Mouse (Mus musculus): Measurements from ENCODE around the gene Gorasp2.

The Gorasp2 gene

GRCm38 (mm10) chr2:70661715-70662495 lies 529 bp downstream of the Gorasp2 start, which contains the start of gene Gm26558:
TSS of gene Gm26558 (minus strand) at chr2:70662108.
- peak; percentile 35 for DNase-seq

GRCm38 (mm10) chr2:70663764-70664163 lies 2.4 kb downstream of the Gorasp2 start:
- no peak for DNase-seq

DNA sequence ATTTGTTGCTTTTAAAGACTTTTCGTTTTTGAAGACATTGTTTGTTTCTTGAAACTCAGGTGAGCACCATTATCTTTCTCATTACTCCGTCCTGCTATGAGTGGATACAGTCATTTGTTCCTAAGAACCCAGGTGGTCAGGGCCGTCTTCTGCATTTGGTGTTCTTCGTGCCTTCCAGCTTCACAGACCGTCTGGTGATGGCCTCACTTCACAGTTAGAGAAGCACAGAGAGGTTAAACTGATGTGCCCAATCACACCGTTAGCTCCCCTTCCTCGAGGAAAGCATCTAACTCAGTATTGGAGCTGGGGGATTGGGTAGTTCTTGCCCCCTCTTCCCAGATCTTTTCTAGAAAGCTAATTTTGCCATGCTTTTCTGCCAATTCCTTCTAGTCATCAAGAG lies 5.6 kb downstream of the Gorasp2 start:
- no peak for DNase-seq

- no peak for DNase-seq
These were observed 7.9 kb downstream of the Gorasp2 start for GRCm38 (mm10) chr2:70669241-70669640.

DNA sequence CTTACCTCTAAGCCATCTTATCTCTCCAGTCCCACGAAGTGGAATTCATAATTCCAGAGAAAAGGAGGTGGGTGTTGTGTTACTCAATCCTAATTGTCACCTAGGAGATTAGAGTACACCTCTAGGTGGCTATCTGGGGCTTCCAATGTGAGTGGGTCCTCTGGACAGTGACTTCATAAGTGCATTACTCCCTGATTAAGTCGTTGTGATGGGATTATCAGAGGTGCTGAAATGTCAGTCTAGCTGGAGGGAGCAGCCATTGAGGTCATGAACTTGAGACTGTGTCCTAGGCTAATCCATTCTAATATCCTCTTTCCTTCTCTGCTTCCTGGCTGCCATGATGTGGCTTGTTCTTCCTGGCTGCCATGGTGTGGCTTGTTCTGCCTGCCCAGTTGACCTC lies 8.5 kb downstream of the Gorasp2 start:
- no peak for DNase-seq

DNA sequence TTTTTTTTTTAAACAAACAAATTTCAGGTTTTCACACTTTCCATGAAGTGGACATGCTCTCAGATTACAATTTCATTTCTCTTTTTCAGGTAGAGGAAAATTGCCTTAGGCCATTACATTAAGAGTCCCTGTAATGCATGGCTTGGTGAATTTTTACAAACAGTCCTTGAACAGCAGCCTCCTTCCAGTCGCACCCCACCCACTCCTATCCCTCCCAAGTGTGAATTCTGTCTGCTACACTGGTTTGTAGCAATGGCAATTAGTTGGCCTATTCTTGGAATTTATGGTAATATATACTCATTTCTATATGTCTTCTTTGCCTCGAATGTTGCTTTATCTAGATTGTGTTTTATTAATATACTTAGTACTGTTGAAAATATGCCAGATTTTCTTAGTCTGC lies 11.1 kb downstream of the Gorasp2 start:
- no peak for DNase-seq

- DNase-seq, result no peak
These were observed 12.2 kb downstream of the Gorasp2 start for GRCm38 (mm10) chr2:70673445-70674126.

DNA sequence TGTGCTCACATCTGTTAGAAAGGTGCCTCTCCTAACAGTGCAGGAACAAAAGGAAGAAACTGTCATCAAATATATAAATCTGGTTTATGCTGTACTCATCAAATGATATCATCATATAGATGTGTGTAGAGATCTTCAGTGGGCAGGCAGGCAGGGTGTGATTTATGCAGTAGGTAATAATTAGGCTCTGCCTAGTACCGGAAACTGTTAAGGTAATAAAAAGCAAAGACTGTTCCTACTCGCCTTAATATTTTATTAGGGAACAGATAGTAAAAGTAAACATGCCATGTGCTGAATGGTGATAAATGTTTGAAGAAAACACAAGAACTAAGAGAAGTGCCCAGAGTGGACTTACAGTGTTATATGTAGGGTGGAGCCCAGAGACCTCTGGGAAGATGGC lies 20.9 kb downstream of the Gorasp2 start:
- no peak for DNase-seq

GRCm38 (mm10) chr2:70688454-70689078 lies 27.2 kb downstream of the Gorasp2 start:
- no peak for DNase-seq

DNA sequence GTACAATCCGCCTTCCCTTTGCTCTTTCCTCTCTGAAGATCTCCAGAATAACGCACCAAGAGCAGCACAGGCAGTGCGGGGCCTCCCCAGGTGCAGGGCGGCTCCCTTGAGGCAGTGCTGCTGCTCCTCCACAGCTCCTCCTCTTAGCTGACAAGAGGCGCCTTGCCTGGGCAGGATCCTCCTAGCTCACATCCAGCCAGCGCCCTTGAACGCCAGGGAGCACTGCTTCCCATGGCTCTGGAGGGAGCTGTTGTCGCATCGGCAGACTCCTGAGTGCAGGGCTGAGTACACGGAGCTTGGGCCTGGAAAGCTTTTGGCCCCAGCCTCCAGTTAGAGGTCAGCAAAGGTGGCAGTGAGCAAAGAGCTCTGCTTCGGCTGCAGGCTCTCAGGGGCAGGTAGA lies 28.8 kb downstream of the Gorasp2 start:
- no peak for DNase-seq

- no peak for DNase-seq
These were observed 34.3 kb downstream of the Gorasp2 start for GRCm38 (mm10) chr2:70695712-70696111.

DNA sequence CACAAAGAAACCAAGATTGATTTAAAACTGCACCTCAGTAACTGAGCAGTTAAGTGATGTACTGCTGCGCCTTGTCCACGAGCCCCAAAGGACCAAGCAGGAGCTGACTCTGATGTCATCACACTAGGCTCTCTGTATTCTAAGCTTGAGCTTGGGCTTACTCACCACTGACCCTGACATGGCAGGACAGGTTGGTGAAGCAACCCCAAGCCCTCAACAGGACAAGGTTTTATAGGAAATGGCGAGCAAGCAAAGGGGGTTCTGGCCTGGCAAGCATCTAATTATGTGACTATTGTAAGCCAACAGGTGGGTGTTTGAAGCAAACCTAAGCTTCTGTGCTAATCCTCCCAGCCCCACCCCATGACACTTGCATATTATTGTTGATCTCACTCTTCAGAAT lies 39.5 kb downstream of the Gorasp2 start:
- no peak for DNase-seq

- DNase-seq, result no peak
These were observed 40.2 kb downstream of the Gorasp2 start for GRCm38 (mm10) chr2:70701571-70701970.

DNA sequence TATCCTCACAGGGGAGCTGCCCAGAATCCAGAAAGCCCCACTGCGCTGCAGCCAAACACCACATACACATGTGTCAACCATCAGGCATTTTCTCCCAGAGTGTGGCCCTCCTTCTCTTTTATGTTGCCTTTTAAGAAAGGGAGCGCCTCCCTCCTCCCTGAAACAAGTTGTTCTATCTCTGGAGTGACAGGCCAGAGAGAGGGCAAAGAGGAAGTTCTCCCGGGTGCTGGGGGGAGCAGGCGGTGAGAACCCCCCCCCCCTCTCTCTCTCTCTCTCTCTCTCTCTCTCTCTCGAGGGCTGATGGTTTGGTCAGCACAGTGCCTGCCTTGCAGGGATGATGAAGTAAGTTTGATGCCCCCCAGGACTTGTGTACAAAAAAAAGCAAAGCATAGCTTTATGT lies 41.0 kb downstream of the Gorasp2 start:
- DNase-seq, result no peak

DNA sequence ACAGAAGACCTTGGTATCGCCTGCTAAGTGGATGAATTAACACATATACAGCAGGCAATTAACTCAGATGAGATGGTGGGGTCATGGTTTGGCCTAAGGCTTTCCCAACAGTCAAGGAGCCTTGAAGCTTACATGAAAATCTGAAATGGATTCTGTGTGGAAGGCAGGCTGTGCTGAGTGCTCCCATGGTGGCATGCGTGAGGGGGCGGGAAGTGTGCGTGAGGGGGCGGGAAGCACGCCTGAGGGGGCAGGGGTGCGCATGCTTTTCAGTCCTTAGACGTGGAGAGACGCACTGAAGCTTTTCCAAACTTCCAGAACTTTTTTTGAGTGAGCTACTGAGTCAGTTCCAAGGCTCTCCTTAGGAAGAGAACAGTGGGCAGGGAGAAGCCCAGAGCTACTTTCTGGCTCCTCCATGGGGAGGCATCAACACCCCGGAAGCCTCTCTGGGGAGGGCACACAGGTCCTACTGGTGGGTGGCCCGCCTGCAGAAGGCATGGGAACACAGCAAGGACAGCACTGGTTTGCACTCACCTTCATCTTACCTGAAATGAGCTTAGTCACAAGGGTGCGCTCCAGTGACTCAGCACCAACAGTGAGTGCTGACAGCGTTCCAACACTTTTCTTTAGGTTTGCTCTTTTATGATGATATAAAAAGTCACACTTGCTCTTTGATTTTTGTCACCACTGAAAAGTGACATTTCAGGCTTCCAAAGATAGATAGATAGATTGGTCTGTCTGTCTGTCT lies 47.8 kb downstream of the Gorasp2 start:
- no peak for DNase-seq

DNA sequence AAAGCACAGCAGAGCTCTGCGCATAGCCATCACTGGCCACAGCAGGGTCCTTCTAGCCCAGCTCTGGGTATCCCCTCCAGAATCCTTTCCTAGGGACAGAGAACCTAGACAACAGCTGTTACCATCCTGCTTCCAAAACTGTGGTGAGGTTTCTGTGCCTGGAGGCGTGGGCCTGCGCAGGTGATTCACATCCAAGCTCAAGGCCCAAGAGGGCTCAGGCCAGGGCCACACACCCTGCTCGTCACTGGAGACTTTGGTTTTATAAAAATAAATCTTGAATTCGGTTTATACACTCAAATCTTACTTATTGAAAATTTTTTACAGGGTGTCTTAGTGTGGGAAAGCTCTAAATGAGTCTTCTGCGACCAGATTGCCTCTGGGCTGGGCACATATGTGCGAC lies 48.9 kb downstream of the Gorasp2 start:
- no peak for DNase-seq

DNA sequence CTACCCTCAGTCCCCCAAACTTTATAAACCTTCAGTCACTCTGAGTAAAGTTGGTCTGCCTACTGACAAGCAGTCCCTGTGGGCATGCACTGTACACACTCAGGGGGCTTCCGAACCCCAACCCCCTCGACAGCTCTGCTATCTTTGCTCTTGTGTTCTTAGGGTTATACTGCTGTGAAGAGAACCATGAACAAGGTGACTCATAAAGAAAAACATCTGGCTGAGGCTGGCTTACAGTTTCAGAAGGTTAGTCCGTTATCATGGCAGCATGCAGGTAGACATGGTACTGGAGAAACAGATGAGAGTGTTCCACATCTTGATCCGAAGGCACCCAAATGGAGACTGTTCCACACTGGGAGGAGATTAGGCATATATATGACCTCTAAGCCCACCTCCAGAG lies 49.5 kb downstream of the Gorasp2 start:
- no peak for DNase-seq

DNA sequence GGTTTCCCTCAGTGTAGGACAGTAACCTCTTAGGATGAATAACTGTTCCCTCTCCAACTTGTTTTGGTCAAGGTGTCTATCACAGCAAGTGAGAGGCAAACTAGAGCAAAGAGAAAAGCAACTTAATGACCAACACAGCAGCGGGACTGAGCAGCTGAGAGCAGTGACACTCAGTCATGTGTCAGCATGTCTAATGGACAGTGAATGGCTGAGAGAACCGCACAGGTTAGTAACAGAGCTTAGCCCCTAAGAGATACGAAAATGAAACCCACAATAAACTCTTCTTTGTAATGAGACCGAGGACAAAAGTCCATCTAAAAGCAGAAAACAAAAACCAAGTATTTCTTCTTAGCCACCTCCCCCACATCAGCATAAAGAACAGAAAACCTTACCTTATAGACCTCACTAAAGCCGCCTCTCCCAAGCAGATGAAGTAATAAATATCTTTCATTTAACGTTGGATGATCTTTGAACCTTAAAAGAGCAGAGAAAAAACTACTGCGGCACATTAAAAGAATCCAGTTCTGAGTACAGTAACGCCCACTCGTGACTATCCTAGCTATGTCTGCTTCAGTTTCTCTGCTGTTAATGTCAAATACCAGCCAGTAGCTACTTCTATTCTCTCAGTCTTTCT lies 62.4 kb downstream of the Gorasp2 start:
- DNase-seq, result no peak

- DNase-seq, result no peak
These were observed 65.7 kb downstream of the Gorasp2 start for GRCm38 (mm10) chr2:70727089-70727488.

DNA sequence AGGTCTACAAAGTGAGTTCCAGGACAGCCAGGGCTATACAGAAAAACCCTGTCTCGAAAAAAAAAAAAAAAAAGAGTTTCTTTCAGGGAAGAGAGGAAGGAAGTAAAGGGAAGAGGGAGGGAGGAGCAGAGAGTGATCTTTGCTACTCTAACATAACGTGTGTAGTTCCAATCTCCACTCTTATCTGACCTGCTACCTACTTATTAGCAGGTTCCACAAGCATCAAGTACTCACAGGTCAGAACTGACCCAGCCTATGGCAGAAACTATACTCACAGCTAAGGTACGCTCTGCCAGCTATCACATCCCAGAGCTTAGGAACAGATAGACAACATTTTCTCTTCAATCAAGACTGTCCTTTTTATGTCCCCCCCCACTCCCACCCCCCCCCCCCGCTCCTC lies 74.2 kb downstream of the Gorasp2 start:
- no peak for DNase-seq

GRCm38 (mm10) chr2:70736008-70736407 lies 74.6 kb downstream of the Gorasp2 start:
- DNase-seq, result no peak

DNA sequence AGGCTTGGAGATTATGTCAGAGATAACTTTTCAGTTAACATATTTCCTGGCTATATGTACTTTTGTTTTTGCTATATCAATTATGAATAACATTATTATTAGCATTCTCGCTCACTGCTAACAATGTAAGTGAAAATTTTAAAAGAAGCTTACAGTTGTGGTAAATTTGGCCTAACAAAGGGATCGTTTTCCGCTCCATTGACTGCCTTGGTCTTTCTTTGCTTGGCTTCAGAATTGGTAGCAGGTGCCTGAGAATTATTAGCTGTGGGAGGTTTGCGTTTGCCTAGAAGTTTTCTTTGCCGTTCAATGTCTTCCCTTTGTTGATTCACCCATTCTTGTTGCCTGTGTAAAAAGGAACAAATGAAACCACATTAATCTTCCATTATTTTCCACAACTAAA lies 80.5 kb downstream of the Gorasp2 start:
- no peak for DNase-seq

DNA sequence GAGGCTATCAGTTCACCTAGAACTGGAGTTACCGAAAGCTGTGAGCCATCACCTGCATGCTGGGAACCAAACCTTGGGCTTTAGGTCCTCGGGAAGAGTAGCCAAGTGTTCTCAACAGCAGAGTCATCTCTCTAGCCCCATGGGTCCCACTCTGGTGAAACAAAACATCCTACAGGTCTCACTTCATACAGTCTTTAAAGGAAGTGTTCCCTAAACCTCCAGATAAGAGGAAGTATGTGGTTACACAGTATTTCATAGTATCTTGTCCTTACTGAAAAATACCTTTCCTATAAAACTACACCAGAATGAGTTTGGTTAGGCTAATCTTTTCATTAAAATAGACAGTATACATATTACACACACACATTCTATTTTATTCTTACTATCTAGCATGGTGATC lies 81.2 kb downstream of the Gorasp2 start:
- no peak for DNase-seq

Data from cerebellum, adult 9-10 months (tissue).